Mouse (Mus musculus): Measurements from ENCODE around the gene Ncoa4.
"Not testable (repeated sequence)": the region's sequence is repeated elsewhere in the genome, so short reads cannot be mapped to it uniquely, and the experiment has no call there.

The Ncoa4 gene

GRCm38 (mm10) chr14:32192437-32192836, 32.8 kb downstream of the Ncoa4 start:
- no peak for DNase-seq (ENCODE audit: extremely low spot score, low read depth, low spot score)

GRCm38 (mm10) chr14:32193557-32193956, 33.9 kb downstream of the Ncoa4 start:
- not testable (repeated sequence) for DNase-seq (ENCODE audit: extremely low spot score, low read depth, low spot score)

DNA sequence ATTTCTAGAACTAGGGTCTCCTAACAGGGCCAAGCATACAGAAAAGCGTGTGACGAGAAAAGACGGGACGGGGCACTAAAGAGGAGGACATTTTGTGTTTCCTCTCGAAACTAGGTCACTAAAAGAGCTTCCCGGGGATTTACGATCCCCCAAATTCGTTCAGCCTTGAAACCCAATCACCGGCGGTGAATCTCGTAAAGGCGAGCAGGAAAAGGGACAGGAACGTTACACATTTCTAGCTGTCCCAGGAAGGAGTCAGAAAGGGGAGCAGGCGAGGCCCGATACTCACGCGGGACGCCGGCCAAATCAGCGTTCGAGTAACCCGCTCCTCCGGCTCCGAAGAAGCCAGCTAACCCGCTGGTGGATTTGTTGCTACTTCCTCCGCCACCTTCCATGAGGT, 41.7 kb downstream of the Ncoa4 start:
- no peak for DNase-seq (ENCODE audit: extremely low spot score, low read depth, low spot score)

GRCm38 (mm10) chr14:32201791-32202451, 42.3 kb downstream of the Ncoa4 start, which contains the start of the genes Timm23 and Parg:
Gene Timm23, minus strand, starts transcription at chr14:32201898.
Gene Parg, plus strand, starts transcription at chr14:32201949.
- peak; percentile 42 for DNase-seq (ENCODE audit: extremely low spot score, low read depth, low spot score)

DNA sequence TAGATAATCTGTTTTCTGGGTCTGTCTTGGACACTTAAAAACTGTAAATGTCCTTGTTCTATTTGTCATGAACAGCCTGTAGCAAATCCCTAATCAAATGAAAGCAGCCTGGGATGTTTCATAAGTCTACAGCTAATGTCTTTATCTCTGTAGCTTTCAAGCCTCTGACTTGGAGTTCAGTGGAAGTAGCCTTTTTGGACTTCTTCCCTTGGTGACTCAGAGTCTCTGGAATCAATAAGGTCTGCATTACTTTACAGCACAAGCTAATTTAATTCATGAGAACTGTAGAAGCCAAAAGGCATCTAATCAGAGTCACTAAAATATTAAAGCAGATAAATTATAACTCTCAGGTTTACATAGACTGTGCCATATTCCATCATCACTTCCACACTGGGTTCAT, 66.9 kb downstream of the Ncoa4 start:
- DNase-seq (ENCODE audit: extremely low spot score, low read depth, low spot score): no peak

- DNase-seq (ENCODE audit: extremely low spot score, low read depth, low spot score): peak; percentile 10
Measured at GRCm38 (mm10) chr14:32228996-32229395, 69.3 kb downstream of the Ncoa4 start.
